Mouse (Mus musculus) ES-CJ7 (cell line): Measurements from ENCODE around the gene Gm9376.

ENCODE experiments used
- DNase-seq: peaks from one replicate; pipeline ENCODE4 v3.0.0; 2011; ENCODE audit warnings: low read depth, low spot score

Gene Gm9376

GRCm38 (mm10) chr14:118266660-118267059 lies at the start of gene Gm9376:
Gm9376 (plus strand) TSS chr14:118266960.
- DNase-seq, result no peak

DNA sequence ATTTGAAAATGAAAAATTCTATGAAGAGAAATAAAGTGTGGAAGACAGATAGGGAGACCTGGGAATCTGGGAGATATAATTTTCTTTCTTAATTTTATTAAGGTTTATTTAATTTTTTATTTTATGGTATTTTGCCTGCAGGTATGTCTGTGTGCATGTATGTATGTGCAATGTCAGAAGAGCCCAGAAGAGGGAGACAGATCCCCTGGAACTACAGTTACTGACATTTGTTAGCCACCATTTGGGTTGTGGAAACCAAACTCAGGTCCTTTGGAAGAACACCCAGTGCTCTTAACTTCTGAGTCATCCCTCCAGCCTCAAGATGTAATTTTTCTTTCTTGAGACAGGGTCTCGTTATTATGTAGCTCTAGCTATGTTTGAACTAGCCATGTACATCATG lies 45.9 kb upstream of the Gm9376 start:
- peak; percentile 56 for DNase-seq

GRCm38 (mm10) chr14:118225061-118225743 lies 41.6 kb upstream of the Gm9376 start:
- no peak for DNase-seq

- peak; percentile 72 for DNase-seq
Observed at GRCm38 (mm10) chr14:118225911-118226310, 40.8 kb upstream of the Gm9376 start.

- DNase-seq, result peak; percentile 17
Observed at GRCm38 (mm10) chr14:118226471-118227155, 40.1 kb upstream of the Gm9376 start.

DNA sequence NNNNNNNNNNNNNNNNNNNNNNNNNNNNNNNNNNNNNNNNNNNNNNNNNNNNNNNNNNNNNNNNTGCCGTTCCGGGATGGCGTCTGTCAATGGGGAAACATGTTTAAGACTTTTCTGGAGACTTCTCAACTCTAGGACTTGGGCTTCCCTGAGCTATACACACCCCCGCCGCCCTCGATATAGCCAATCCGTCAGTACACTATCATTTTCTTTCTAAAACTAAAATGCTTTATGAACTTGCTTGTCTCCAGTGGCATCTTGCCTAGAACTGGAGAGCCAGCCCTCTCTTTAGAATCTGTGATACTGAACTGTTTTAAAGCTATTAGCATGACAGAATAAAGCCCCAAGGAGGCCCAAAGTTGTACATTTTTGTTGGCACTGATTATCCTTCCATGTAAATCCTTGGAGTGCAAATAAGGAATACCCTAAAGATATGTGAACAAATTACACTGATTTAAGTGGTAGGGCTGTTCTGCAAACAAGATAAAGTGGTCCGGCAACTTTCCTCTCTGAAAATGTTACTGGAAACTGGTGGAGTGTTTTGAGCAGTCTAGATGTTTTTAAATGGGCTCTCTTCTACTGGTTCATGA lies 34.3 kb upstream of the Gm9376 start:
- DNase-seq, result no peak

DNA sequence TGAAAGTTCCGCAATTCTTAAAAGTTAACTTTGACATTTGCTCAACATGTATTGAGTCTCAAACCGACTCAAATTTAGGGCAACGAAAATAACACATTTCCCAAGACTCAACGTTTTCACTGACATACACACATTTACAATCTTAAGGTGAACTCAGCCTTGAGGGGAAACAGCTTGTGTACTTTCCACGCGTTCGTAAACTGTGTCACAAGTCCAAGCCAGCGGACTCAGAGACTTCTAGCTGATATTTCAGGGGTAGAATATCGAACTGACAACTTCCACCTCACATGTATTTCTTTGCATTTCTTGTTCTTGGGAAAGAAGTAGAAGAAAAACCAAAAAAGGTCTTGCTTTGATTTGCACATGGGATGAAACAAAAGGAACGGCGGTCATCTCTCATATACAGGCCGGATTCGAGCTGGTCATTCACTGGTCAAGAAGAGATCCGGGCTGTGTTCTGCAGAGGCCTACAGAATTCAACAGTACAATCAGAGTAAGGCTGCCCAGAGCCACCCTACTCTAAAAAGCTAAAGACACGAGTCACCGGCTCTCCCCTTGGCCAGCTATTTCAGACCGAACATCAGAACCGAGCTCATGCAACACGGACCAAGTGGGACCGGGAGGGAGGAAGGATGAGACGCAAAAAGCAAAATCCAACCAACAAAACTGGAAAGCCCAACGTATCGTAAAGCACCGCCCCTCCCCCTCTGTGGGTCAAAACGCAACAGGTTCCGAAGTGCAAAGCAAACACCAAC lies 32.8 kb upstream of the Gm9376 start:
- no peak for DNase-seq

DNA sequence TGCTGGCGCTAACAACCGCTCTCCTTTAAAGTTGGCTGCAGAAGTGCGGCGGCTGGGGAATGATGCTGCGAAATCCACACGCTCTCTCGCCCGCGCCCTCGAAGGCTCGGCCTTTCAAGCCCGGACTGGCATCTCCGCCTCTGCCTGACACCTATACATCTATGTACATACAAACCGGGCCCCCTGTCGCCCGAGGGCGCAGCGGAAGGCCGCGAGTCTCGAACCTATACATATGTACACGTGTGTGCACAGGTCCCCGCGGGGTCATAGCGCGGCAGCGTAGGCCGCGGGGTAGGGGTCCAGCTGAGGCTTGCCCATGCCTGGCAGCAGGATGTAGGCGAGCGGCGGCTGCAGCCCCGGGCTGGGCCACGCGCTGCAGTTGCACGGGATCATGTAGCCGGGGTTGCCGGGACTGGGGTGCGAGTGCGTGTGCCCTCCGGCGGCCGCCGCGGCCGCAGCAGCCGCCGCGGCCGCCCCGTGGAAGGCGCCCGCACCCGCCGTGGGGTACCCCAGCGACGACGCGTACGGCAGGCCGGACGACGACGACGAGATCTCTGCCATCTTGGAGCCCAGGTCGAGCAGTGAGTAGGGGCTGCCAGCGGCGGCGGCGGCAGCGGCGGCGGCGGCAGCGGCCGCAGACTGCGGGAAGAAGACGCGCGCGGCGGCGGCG lies 32.1 kb upstream of the Gm9376 start:
- DNase-seq, result peak; percentile 54

DNA sequence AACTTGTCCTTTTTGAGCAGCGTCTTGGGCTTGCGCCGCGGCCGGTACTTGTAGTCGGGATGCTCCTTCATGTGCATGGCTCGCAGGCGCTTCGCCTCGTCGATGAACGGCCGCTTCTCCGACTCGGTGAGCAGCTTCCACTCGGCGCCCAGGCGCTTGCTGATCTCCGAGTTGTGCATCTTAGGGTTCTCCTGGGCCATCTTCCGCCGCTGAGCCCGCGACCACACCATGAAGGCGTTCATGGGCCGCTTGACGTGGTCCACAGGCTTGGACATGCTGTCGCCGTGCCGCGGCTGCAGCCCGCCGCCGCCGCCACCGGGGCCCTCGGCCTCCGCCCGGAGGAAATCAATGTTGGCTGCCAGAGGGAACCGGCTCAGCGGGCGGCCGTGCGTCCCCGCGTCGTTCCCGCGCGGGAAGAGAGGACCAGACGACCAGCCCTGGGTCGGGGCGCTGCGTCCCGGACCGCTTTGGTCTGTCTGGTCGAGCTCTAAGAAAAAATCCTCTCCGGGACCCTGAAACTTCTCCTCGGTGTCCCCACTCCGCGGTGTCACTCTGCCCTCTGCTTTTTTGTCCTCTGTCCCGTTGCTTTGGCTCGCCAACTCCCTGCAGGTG lies 31.3 kb upstream of the Gm9376 start:
- DNase-seq, result no peak

DNA sequence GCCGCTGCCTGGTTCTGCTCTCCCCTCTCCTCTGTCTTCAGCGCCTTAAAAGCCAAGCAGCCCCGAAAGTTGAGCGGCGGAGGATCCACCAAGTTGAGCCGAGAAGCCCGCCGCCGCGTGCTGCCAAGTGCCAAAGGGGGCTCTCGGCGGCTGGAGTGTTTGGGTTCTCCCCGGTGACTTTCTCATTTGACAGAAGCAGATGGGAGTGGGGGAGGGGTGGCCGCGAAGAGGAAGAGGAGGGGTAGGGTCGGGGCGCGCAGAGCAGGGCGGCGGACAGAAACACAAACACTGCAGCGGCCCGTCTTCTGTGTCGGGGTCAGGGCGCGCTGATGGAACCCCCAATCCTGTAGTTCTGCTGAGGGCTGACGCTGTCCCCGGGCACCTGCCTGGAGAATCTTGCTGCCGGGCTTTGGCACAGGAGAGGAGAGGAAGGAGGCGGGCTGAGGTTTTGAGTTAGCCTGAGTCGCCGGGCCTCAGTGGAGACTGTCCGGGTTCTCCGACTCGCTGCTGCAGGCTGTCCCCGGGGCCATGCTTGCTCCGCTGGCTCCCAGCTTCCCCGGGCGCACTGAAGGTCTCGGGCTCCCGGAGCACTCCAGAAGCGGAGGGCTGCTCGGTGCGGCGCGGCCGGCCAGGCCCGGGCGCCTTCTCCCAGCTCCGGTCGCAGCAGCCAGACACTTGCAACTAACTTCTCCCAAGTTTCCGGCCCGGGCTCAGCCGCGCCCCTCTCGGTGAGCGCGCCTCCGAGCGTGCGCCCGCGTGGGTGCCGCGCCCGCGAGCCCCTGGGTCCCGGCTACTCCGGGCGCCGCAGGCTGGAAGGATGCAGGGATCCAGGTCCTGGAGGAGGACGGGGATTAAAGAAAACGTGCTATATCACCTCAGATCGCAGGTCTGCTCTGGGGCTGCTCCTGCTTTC lies 30.5 kb upstream of the Gm9376 start:
- DNase-seq, result peak; percentile 66

- peak; percentile 92 for DNase-seq
Observed at GRCm38 (mm10) chr14:118236886-118237289, 29.9 kb upstream of the Gm9376 start, which contains the start of gene Sox21. Sox21 (minus strand) TSS chr14:118237030.

- no peak for DNase-seq
Observed at GRCm38 (mm10) chr14:118237786-118238185, 29.0 kb upstream of the Gm9376 start.

- no peak for DNase-seq
Observed at GRCm38 (mm10) chr14:118239351-118239750, 27.4 kb upstream of the Gm9376 start.

GRCm38 (mm10) chr14:118241416-118241815 lies 25.3 kb upstream of the Gm9376 start:
- no peak for DNase-seq

- DNase-seq, result no peak
Observed at GRCm38 (mm10) chr14:118253381-118253780, 13.4 kb upstream of the Gm9376 start.

DNA sequence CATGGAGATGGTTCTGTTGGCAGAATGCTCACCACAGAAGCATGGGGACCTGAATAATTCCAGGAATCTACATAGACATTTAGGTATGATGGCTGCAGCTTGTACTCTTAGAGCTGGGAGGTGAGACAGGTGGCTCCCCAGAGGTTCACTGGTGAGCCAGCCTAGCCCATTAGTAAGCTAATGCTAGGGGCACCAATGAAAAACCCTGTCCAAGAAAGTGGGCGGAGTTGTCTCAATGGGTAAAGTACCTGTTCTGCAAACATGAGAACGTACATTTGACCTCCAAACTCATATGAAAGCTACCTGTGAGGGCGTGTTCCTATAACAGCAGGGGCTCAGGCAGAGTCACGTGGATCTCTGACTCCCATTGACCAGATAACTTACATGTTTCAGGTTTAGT lies 2.1 kb downstream of the Gm9376 start:
- no peak for DNase-seq

DNA sequence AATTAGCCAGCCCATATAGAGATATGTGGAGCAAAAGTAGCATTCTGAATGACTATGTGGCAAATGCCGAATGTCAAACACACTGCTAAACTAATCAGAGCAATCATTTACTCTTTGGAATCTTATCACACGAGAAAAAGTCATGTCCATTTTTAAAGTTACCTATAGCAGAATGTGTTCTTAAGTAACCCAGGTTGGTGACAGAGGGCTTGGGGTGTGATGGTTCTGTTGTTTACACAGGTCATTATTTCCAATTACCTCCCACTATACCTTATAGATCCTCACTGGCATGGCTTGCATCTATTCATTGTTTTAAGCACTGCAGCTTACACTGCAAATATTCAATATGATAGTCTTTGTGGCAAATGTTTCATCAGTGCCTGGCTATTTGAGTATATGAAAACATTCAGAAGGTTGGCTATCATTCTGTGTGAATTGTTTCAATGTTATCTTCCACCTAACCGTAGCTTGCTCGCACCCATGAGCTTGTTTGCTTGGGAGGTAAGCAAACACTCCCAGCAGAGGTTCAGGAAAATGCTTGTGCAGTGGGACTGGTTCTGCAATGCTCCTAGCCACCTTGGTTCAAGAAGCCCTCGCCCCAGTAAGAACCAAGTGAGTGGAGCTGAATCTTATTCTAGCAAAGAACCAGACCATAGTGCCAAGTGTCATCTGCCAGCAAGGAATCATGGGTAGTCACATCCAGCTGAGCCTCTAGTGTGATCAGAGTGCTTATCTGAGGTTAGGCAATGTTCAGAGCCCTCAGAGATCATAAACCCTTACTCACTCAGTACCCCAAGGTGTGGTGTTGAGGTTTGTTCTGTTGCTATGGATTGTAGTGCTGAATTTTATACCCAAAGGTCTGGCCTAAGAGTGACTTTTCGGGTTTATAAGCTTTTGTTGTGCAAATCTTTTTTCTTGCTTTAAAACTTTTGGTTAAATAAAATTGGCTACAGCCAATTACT lies 6.1 kb downstream of the Gm9376 start:
- no peak for DNase-seq

DNA sequence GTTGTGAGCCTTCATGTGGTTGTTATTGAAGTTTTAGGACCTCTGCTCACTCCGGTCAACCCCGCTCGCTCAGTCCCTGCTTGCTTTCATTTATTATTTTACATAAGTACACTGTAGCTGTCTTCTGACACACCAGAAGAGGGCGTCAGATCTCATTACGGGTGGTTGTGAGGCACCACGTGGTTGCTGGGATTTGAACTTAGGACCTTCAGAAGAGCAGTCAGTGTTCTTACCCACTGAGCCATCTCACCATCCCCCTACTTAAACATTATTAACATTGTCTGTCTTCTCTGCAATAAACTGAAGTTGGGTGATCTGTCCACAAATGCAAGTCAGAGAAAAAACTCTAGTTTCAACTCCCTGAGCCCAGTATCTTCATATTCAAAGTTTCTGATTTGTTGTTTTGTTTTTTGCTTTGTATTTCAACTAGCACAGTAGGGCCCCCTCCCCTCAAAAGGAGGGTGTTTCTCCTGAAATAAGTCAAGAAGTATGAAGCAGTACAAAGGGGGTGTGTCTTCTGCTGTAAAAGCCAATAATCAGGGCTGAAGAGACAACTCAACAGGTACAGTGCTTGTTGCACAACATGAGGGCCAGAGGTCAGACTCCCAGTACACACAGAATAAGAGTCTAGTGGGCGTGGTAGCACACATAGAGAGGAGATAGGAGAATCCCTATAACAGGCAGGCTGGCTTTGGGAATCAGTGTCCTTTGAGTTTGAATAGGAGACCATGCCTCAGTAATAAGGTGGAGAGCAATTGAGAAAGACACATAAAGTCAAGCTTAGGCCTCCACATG lies 11.1 kb downstream of the Gm9376 start:
- no peak for DNase-seq
